Mouse (Mus musculus): ENCODE results near the gene Rhox2h. TPM values are rescaled to one million over a fixed set of nuclear protein-coding genes. Genes with fewer than 3 reads are reported as not detected.
"Not testable (repeated sequence)": the region's sequence is repeated elsewhere in the genome, so short reads cannot be mapped to it uniquely, and the experiment has no call there.

Rhox2h gene
- polyA plus RNA-seq (2015; fragmentation: Nextera tagmentation; extraction: Ambion mirVana), result not detected in 2 replicates

DNA sequence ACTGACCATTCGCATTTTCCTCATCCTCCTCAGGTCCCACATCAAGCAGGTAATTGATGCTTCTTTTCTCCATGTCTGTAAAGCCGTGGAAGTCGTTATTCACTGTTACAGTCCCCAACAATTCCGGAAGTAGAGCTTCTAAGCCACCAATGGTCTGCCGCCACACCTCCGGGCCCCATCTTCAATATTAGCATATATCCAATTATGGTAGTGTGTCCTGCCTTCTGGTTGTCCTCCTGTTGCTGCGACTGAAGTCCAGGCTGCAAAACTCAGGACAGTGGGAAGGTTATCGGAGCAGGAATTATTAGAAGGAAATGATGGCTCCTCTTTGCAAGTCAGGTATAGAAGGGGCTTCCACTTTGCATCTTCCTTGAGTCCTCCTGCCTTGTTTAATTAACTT lies at the start of gene Rhox2h:
Rhox2h (minus strand) TSS at position 101 of the 400 bp plus-strand sequence.
- H3K27me3 ChIP-seq; H3K27ac ChIP-seq; H3K4me2 ChIP-seq (replicated peaks); H3K9ac ChIP-seq (replicated peaks); H3K9me3 ChIP-seq; ATAC-seq; H3K4me1 ChIP-seq (replicated peaks); H3K4me3 ChIP-seq (replicated peaks); H3K36me3 ChIP-seq: not testable (repeated sequence)
- WGBS, result 89% methylated on average over 8 of the region's 8 CpGs

DNA sequence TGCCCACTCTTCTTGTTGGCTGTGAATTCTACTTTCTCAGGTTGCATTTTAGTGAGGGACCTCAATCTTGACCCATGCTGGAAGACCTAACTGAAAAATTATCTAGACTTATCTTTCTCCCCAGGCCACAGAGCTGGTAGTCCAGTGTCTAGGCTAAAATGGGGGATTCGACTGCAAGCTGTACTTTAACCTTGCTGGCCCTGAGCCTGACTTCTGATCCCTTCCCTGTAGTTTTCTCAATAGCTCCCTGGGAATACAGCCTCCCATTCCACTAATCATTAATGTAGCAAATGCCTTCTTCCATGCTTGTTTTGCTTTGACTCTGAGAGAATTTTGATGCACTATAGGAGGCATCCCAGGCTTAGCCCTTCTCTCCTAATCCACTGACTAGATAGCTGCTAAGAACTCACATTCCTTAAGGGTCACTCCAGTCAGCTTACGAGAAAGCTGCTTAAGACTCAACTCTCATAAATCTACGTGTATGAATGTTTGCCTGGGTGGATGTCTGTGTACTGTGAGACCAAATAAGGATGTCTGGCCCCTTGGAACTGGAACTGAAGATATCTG lies 28.8 kb upstream of the Rhox2h start:
- Histone ChIP-seq H3K36me3 (no peaks in the 10 kb centered on the region), H3K27me3 (no peaks in the 10 kb centered on the region), H3K9ac (replicated peaks) (no peak overlapping the region), H3K4me2 (replicated peaks) (no peak overlapping the region), H3K27ac (no peak overlapping the region), H3K4me1 (replicated peaks) (no peaks in the 10 kb centered on the region), H3K4me3 (replicated peaks) (no peak overlapping the region), H3K9me3 (no peaks in the 10 kb centered on the region)
- 67% methylated on average over 3 of the region's 3 CpGs for WGBS
- no peak for ATAC-seq

DNA sequence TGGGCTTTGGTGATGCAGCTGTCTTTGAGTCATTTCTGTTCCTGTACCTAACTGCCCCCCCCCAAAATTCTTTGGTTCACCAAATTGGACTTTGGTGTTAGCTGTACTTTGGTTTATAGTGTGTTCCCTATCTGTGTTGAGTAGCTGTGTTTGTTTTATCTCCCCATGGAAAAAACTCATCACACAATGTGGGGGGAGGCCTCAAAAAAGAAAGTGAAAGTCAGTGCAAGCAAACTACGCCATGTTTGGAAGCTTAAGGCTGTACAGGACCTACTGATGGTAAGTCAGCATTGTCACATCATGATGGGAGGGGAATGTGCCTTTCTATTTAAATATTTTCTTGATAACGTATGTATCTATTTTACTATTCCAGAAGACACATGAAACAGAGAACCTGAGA lies 19.2 kb upstream of the Rhox2h start:
- no peak overlapping the region for H3K4me3 ChIP-seq (replicated peaks)
- no peak overlapping the region for H3K27ac ChIP-seq
- WGBS, result 81% methylated on average over 2 of the region's 2 CpGs
- H3K4me2 ChIP-seq (replicated peaks), result no peak overlapping the region
- H3K27me3 ChIP-seq, result no peaks in the 10 kb centered on the region
- no peaks in the 10 kb centered on the region for H3K4me1 ChIP-seq (replicated peaks)
- no peaks in the 10 kb centered on the region for H3K9me3 ChIP-seq
- no peak overlapping the region for H3K9ac ChIP-seq (replicated peaks)
- ATAC-seq, result no peak
- no peaks in the 10 kb centered on the region for H3K36me3 ChIP-seq

DNA sequence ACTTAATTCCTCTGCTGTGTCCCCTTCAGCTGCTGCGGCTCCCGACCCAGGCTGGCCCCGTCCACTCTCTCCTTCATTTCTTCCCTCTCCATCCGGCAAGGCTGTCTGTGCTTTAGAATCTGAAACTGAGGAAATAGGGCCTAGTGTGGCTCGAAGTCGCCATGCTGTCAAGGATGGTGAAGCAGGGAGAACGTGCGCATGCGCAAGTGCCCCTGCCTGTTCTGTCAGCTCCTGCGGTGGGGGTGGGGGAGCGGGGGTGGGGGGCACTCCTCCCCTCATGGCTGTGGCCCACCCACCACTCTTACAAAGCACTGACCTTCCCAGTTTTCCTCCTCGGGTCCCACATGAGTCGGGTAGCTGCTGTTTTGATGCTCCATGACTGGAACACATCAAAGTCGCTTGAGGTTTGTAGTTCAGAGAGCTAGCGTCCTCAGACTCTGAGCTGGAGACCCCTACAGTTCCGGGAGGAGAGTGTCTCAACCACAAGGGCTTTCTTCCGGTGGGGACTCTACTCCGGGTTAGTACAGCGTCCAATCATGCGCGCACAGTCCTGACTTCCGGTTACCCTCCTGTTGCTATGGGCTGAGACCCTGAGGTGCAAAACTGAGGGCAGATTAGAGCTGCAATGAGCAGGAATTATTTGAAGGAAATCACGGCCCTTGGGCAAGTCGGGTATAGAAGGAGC lies 10.1 kb upstream of the Rhox2h start:
- H3K27me3 ChIP-seq, result no peaks in the 10 kb centered on the region
- H3K9ac ChIP-seq (replicated peaks), result no peak overlapping the region
- H3K4me3 ChIP-seq (replicated peaks), result no peak overlapping the region
- 0 out of 2 replicates have a peak, but pooled peaks cover 6% of the 10 kb centered on the region for H3K9me3 ChIP-seq
- H3K36me3 ChIP-seq, result no peaks in the 10 kb centered on the region
- no peak overlapping the region for H3K27ac ChIP-seq
- 84% methylated on average over 24 of the region's 24 CpGs for WGBS
- H3K4me2 ChIP-seq (replicated peaks), result no peak overlapping the region
- no peaks in the 10 kb centered on the region for H3K4me1 ChIP-seq (replicated peaks)
- no peak for ATAC-seq

DNA sequence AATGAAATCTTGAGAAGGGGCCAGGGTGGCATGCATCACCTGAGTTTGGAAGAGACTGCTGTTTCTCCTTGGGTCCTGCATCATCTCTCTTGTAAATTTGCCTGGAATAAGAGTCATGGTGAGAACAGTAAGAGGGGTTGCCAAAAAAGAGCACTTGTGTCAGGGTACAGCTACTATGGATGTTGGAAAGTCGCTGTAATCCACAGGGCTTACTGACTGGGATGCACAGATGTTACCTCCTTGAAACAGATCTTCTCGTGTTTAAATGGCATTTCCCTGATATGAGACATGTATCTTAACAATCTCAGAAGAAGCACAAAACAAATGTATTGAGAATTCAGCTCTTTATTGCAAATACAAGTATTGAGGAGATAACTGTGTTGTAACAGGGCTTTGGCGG lies 4.4 kb downstream of the Rhox2h start, which contains the start of gene Rhox3h:
Rhox3h (minus strand) TSS at position 101 of the 400 bp plus-strand sequence.
- WGBS, result 71% methylated on average over 1 of the region's 3 CpGs
- not testable (repeated sequence) for H3K4me1 ChIP-seq (replicated peaks); H3K36me3 ChIP-seq

DNA sequence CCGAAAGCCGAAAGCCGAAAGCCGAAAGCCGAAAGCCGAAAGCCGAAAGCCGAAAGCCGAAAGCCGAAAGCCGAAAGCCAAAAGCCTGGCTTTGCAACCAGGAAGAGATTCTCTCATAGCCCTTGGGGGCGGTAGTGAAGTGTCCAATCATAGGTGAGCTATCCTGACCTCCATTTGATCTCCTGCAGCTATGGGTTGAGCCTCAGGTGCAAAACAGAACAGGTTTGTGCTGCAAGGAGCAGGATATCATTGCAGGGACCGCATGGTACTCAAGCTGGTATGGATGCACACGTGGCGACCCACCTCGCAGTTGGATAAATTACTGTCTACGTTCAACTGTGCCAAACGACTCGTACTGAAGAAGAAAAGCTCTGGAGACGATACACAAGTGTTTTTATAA lies 21.9 kb downstream of the Rhox2h start, which contains the start of gene Rhox4g:
Rhox4g (minus strand) TSS at position 101 of the 400 bp plus-strand sequence.
- WGBS, result 91% methylated on average over 19 of the region's 20 CpGs
- H3K9me3 ChIP-seq; H3K27me3 ChIP-seq; H3K36me3 ChIP-seq; H3K9ac ChIP-seq (replicated peaks); H3K4me3 ChIP-seq (replicated peaks); H3K4me1 ChIP-seq (replicated peaks); ATAC-seq; H3K4me2 ChIP-seq (replicated peaks); H3K27ac ChIP-seq: not testable (repeated sequence)

More for the DNA sequence above, 4.4 kb downstream of the Rhox2h start, which contains the start of gene Rhox3h:
- not testable (repeated sequence) for H3K9ac ChIP-seq (replicated peaks); H3K9me3 ChIP-seq; H3K27me3 ChIP-seq; H3K4me3 ChIP-seq (replicated peaks); ATAC-seq; H3K27ac ChIP-seq; H3K4me2 ChIP-seq (replicated peaks)

DNA sequence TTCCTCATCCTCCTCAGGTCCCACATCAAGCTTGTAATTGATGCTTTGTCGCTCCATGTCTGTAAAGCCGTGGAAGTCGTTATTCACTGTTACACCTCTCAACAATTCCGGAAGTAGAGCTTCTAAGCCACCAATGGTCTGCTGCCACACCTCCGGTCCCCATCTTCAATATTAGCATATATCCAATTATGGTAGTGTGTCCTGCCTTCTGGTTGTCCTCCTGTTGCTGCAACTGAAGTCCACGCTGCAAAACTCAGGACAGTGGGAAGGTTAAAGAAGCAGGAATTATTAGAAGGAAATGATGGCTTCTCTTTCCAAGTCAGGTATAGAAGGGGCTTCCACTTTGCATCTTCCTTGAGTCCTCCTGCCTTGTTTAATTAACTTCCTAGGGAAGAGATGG lies 29.7 kb downstream of the Rhox2h start, which contains the start of gene Rhox2g:
Rhox2g (minus strand) TSS at position 101 of the 400 bp plus-strand sequence.
- not testable (repeated sequence) for H3K27ac ChIP-seq; H3K4me1 ChIP-seq (replicated peaks); H3K9ac ChIP-seq (replicated peaks); H3K9me3 ChIP-seq; H3K27me3 ChIP-seq; H3K4me3 ChIP-seq (replicated peaks); H3K4me2 ChIP-seq (replicated peaks); H3K36me3 ChIP-seq; ATAC-seq
- 92% methylated on average over 6 of the region's 6 CpGs for WGBS

DNA sequence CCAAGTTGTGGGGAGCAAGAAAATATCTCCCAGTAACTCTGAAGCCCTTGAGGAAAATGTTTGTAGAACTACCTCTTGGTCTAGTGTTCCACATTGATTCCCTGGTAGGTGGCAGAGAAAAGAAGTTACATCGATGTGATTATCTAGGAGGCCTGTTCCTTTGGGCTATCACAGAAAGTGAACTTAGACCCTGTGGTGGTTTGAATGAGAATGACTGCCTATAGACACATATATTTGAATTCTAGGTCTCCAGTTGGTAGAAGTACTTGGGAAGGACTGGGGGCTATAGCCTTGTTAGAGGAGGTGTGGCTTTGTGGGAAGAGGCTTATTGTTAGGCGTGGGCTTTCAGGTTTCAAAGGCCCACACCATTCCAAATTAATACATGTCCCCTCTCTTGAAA lies 44.6 kb downstream of the Rhox2h start, which contains the start of gene Rhox3g:
Rhox3g (minus strand) TSS at position 101 of the 400 bp plus-strand sequence.
- not testable (repeated sequence) for H3K4me2 ChIP-seq (replicated peaks); H3K27me3 ChIP-seq; H3K4me3 ChIP-seq (replicated peaks); H3K36me3 ChIP-seq; H3K27ac ChIP-seq; H3K4me1 ChIP-seq (replicated peaks); H3K9ac ChIP-seq (replicated peaks); ATAC-seq; H3K9me3 ChIP-seq
- 85% methylated on average over 2 of the region's 2 CpGs for WGBS

Other genes with a start within 250 kb of the Rhox2h start
- gene Rhox4b, start 240.8 kb downstream of the Rhox2h start, polyA plus RNA-seq (2015; fragmentation: Nextera tagmentation; extraction: Ambion mirVana), result not detected in 2 replicates
- gene Rhox2c, start 219.6 kb downstream of the Rhox2h start, polyA plus RNA-seq (2015; fragmentation: Nextera tagmentation; extraction: Ambion mirVana), result not detected in 2 replicates
- not detected in 2 replicates for gene Rhox3c, start 214.7 kb downstream of the Rhox2h start, polyA plus RNA-seq (2015; fragmentation: Nextera tagmentation; extraction: Ambion mirVana)
- not detected in 2 replicates for gene Rhox4c, start 192.9 kb downstream of the Rhox2h start, polyA plus RNA-seq (2015; fragmentation: Nextera tagmentation; extraction: Ambion mirVana)
- gene Rhox2d, start 179.8 kb downstream of the Rhox2h start, polyA plus RNA-seq (2015; fragmentation: Nextera tagmentation; extraction: Ambion mirVana), result not detected in 2 replicates
- gene Rhox4d, start 158.9 kb downstream of the Rhox2h start, polyA plus RNA-seq (2015; fragmentation: Nextera tagmentation; extraction: Ambion mirVana), result not detected in 2 replicates
- gene Rhox2e, start 142.8 kb downstream of the Rhox2h start, polyA plus RNA-seq (2015; fragmentation: Nextera tagmentation; extraction: Ambion mirVana), result not detected in 2 replicates
- gene Rhox3e, start 131.3 kb downstream of the Rhox2h start, polyA plus RNA-seq (2015; fragmentation: Nextera tagmentation; extraction: Ambion mirVana), result not detected in 2 replicates
- gene Rhox4e, start 115.9 kb downstream of the Rhox2h start, polyA plus RNA-seq (2015; fragmentation: Nextera tagmentation; extraction: Ambion mirVana), result not detected in 2 replicates
- not detected in 2 replicates for gene Rhox2f, start 101.9 kb downstream of the Rhox2h start, polyA plus RNA-seq (2015; fragmentation: Nextera tagmentation; extraction: Ambion mirVana)
- gene Rhox3f, start 92.3 kb downstream of the Rhox2h start, polyA plus RNA-seq (2015; fragmentation: Nextera tagmentation; extraction: Ambion mirVana), result not detected in 2 replicates
- gene Rhox4f, start 65.6 kb downstream of the Rhox2h start, polyA plus RNA-seq (2015; fragmentation: Nextera tagmentation; extraction: Ambion mirVana), result not detected in 2 replicates
- gene Rhox3g, start 44.7 kb downstream of the Rhox2h start, polyA plus RNA-seq (2015; fragmentation: Nextera tagmentation; extraction: Ambion mirVana), result not detected in 2 replicates
- not detected in 2 replicates for gene Rhox2g, start 29.8 kb downstream of the Rhox2h start, polyA plus RNA-seq (2015; fragmentation: Nextera tagmentation; extraction: Ambion mirVana)
- gene Rhox4g, start 21.9 kb downstream of the Rhox2h start, polyA plus RNA-seq (2015; fragmentation: Nextera tagmentation; extraction: Ambion mirVana), result not detected in 2 replicates
- gene Rhox3h, start 4.5 kb downstream of the Rhox2h start, polyA plus RNA-seq (2015; fragmentation: Nextera tagmentation; extraction: Ambion mirVana), result not detected in 2 replicates
- gene Rhox5, start 131.6 kb upstream of the Rhox2h start, polyA plus RNA-seq (2015; fragmentation: Nextera tagmentation; extraction: Ambion mirVana), result not detected in 2 replicates
- not detected in 2 replicates for gene Rhox6, start 153.6 kb upstream of the Rhox2h start, polyA plus RNA-seq (2015; fragmentation: Nextera tagmentation; extraction: Ambion mirVana)
- gene Rhox7a, start 158.4 kb upstream of the Rhox2h start, polyA plus RNA-seq (2015; fragmentation: Nextera tagmentation; extraction: Ambion mirVana), result not detected in 2 replicates
- gene Rhox8, start 205.7 kb upstream of the Rhox2h start, polyA plus RNA-seq (2015; fragmentation: Nextera tagmentation; extraction: Ambion mirVana), result not detected in 2 replicates
- not detected in 2 replicates for gene Rhox7b, start 224.0 kb upstream of the Rhox2h start, polyA plus RNA-seq (2015; fragmentation: Nextera tagmentation; extraction: Ambion mirVana)
- not detected in 2 replicates for gene Rhox9, start 228.5 kb upstream of the Rhox2h start, polyA plus RNA-seq (2015; fragmentation: Nextera tagmentation; extraction: Ambion mirVana)